Mouse (Mus musculus): Measurements from ENCODE around the gene Cxadr. TPM values are rescaled to one million over a fixed set of nuclear protein-coding genes. Genes with fewer than 3 reads are reported as not detected.
A peak's percentile ranks its signal among the peaks of the same experiment; 100 is the strongest.
"Not testable (repeated sequence)": the region's sequence is repeated elsewhere in the genome, so short reads cannot be mapped to it uniquely, and the experiment has no call there.

The Cxadr gene
- polyA plus RNA-seq, 1 experiment from 2014 or later: 88.0 TPM

GRCm38 (mm10) chr16:78357757-78358156 lies 56.5 kb downstream of the Cxadr start:
- POLR2A ChIA-PET: interaction anchor here (0.7 kb wide), 1 partner anchor 9 kb away, joined by 3 read pairs; no protein-coding TSS in a partner anchor
- ATAC-seq: no peak
- no peaks in the 10 kb centered on the region for H3K27me3 ChIP-seq
- DNase-seq (ENCODE audit: low read depth, low spot score): no peak
- CTCF ChIA-PET: interaction anchor here (0.9 to 3.0 kb wide), 11 partner anchors 8 to 174 kb away, joined by 3 to 20 read pairs (median 4); no protein-coding TSS in a partner anchor
- peak; percentile 57 for TF ChIP-seq CTCF (IDR thresholded peaks at IDR 0.05)
- in situ Hi-C loops (cut with MboI; ENCODE audit: low pct_unique_long_range_greater_than_20kb): no loop called here

- POLR2A ChIA-PET: no interaction called here
Observed at GRCm38 (mm10) chr16:78361466-78361865, 60.2 kb downstream of the Cxadr start.

GRCm38 (mm10) chr16:78364554-78364953 lies 63.3 kb downstream of the Cxadr start:
- POLR2A ChIA-PET; H3K27me3 ChIP-seq; in situ Hi-C loops (cut with MboI; ENCODE audit: low pct_unique_long_range_greater_than_20kb); ATAC-seq; DNase-seq (ENCODE audit: low read depth, low spot score): not testable (repeated sequence)
- CTCF ChIA-PET: interaction anchor here (0.8 kb wide), 1 partner anchor 164 kb away, joined by 4 read pairs; no protein-coding TSS in a partner anchor

More at GRCm38 (mm10) chr16:78361466-78361865, 60.2 kb downstream of the Cxadr start:
- no peaks in the 10 kb centered on the region for H3K27me3 ChIP-seq
- in situ Hi-C loops (cut with MboI; ENCODE audit: low pct_unique_long_range_greater_than_20kb): no loop called here
- no peak for ATAC-seq
- CTCF ChIA-PET: interaction anchor here (0.9 to 1.5 kb wide), 5 partner anchors 8 to 44 kb away, joined by 3 read pairs; no protein-coding TSS in a partner anchor
- DNase-seq (ENCODE audit: low read depth, low spot score): no peak
- TF ChIP-seq CTCF (IDR thresholded peaks at IDR 0.05): no peak

GRCm38 (mm10) chr16:78371491-78372046 lies 70.3 kb downstream of the Cxadr start:
- H3K27me3 ChIP-seq: no peaks in the 10 kb centered on the region
- CTCF ChIA-PET: interaction anchor here (0.9 to 1.4 kb wide), 6 partner anchors 9 to 174 kb away, joined by 3 to 4 read pairs (median 3); no protein-coding TSS in a partner anchor
- no peak for TF ChIP-seq CTCF (IDR thresholded peaks at IDR 0.05)
- ATAC-seq (no peak), DNase-seq (ENCODE audit: low read depth, low spot score) (no peak)
- in situ Hi-C loops (cut with MboI; ENCODE audit: low pct_unique_long_range_greater_than_20kb): no loop called here
- POLR2A ChIA-PET: no interaction called here

- TF ChIP-seq CTCF (IDR thresholded peaks at IDR 0.05): no peak
- ChIA-PET POLR2A (no interaction called here), CTCF (no interaction called here)
- ATAC-seq: peak; percentile 23
- in situ Hi-C loops (cut with MboI; ENCODE audit: low pct_unique_long_range_greater_than_20kb): no loop called here
- no peak for DNase-seq (ENCODE audit: low read depth, low spot score)
- H3K27me3 ChIP-seq: no peaks in the 10 kb centered on the region
Observed at GRCm38 (mm10) chr16:78372786-78373185, 71.5 kb downstream of the Cxadr start.

GRCm38 (mm10) chr16:78373743-78374142 lies 72.5 kb downstream of the Cxadr start:
- in situ Hi-C loops (cut with MboI; ENCODE audit: low pct_unique_long_range_greater_than_20kb): no loop called here
- TF ChIP-seq CTCF (IDR thresholded peaks at IDR 0.05): no peak
- ChIA-PET CTCF (no interaction called here), POLR2A (no interaction called here)
- H3K27me3 ChIP-seq: no peaks in the 10 kb centered on the region
- DNase-seq (ENCODE audit: low read depth, low spot score): no peak
- ATAC-seq: no peak

- DNase-seq (ENCODE audit: low read depth, low spot score): no peak
- ChIA-PET POLR2A (interaction anchor here (0.6 kb wide), 1 partner anchor 1193 kb away, joined by 5 read pairs; no protein-coding TSS in a partner anchor), CTCF (no interaction called here)
- no peak for TF ChIP-seq CTCF (IDR thresholded peaks at IDR 0.05)
- in situ Hi-C loops (cut with MboI; ENCODE audit: low pct_unique_long_range_greater_than_20kb): no loop called here
- H3K27me3 ChIP-seq: no peaks in the 10 kb centered on the region
- ATAC-seq: no peak
Observed at GRCm38 (mm10) chr16:78375222-78375621, 73.9 kb downstream of the Cxadr start.

- peak; percentile 45 for ATAC-seq
- no peak for TF ChIP-seq CTCF (IDR thresholded peaks at IDR 0.05)
- in situ Hi-C loops (cut with MboI; ENCODE audit: low pct_unique_long_range_greater_than_20kb): no loop called here
- H3K27me3 ChIP-seq: peaks cover 2% of the 10 kb centered on the region
- no peak for DNase-seq (ENCODE audit: low read depth, low spot score)
- ChIA-PET POLR2A (interaction anchor here (0.6 kb wide), 1 partner anchor 64 kb away, joined by 4 read pairs; no protein-coding TSS in a partner anchor), CTCF (no interaction called here)
Observed at GRCm38 (mm10) chr16:78375821-78376691, 74.8 kb downstream of the Cxadr start.

- in situ Hi-C loops (cut with MboI; ENCODE audit: low pct_unique_long_range_greater_than_20kb): no loop called here
- DNase-seq (ENCODE audit: low read depth, low spot score) (peak; percentile 37), ATAC-seq (peak; percentile 93)
- CTCF ChIA-PET: no interaction called here
- POLR2A ChIA-PET: no interaction called here
- peaks cover 6% of the 10 kb centered on the region for H3K27me3 ChIP-seq
- no peak for TF ChIP-seq CTCF (IDR thresholded peaks at IDR 0.05)
Observed at GRCm38 (mm10) chr16:78376745-78377570, 75.7 kb downstream of the Cxadr start, which contains the start of gene Btg3. Gene Btg3 (minus strand): TSS chr16:78377192.

GRCm38 (mm10) chr16:78378493-78378892 lies 77.2 kb downstream of the Cxadr start:
- H3K27me3 ChIP-seq: peaks cover 11% of the 10 kb centered on the region
- CTCF ChIA-PET: no interaction called here
- POLR2A ChIA-PET: no interaction called here
- in situ Hi-C loops (cut with MboI; ENCODE audit: low pct_unique_long_range_greater_than_20kb): no loop called here
- TF ChIP-seq CTCF (IDR thresholded peaks at IDR 0.05): no peak
- ATAC-seq (no peak), DNase-seq (ENCODE audit: low read depth, low spot score) (no peak)

Measured in Patski (cell line).